Mouse (Mus musculus) intestine, embryonic 16.5 days (tissue): ENCODE measurements around the gene 0610012G03Rik. TPM values are rescaled to one million over a fixed set of nuclear protein-coding genes. Genes with fewer than 3 reads are reported as not detected.

ENCODE experiments used
- ATAC-seq: fragments of 200-750 bp; cut with Nextera tagmentation; 2 replicates; pipeline ENCODE4 v1.8.0; 2017; ENCODE audit warnings: moderate TSS enrichment, moderate library complexity
- H3K27ac ChIP-seq: fragments of 300-500 bp; sonication (generic); 2 replicates; pipeline ENCODE4 v1.5.1; 2014; ENCODE audit warnings: mild to moderate bottlenecking, low read length
- H3K27me3 ChIP-seq: fragments of 300-500 bp; sonication (generic); replicated peaks from 2 replicates; pipeline ENCODE4 v1.6.1; 2014; ENCODE audit warnings: low read length, control low read depth, mixed read lengths; ENCODE audit not compliant: control insufficient read depth, insufficient read depth
- H3K36me3 ChIP-seq: fragments of 300-500 bp; sonication (generic); 2 replicates; pipeline ENCODE4 v1.6.1; 2014; ENCODE audit warnings: low read length, control low read depth; ENCODE audit not compliant: control insufficient read depth, insufficient read depth
- H3K4me1 ChIP-seq: fragments of 300-500 bp; sonication (generic); 2 replicates; pipeline ENCODE4 v1.6.1; 2014; ENCODE audit warnings: low read length, control low read depth, mixed read lengths; ENCODE audit not compliant: control insufficient read depth, insufficient read depth
- H3K4me2 ChIP-seq: fragments of 300-500 bp; sonication (generic); 2 replicates; pipeline ENCODE4 v1.6.1; 2014; ENCODE audit warnings: low read depth, low read length, control low read depth
- H3K4me3 ChIP-seq: fragments of 300-500 bp; sonication (generic); 2 replicates; pipeline ENCODE4 v1.5.1; 2014; ENCODE audit warnings: mild to moderate bottlenecking, low read length
- H3K9ac ChIP-seq: fragments of 300-500 bp; sonication (generic); 2 replicates; pipeline ENCODE4 v1.6.1; 2014; ENCODE audit warnings: low read depth, low read length
- H3K9me3 ChIP-seq: fragments of 300-500 bp; sonication (generic); 2 replicates; pipeline ENCODE4 v1.6.1; 2016; ENCODE audit warnings: low read length, control low read depth; ENCODE audit not compliant: control insufficient read depth
- WGBS: fragments of 180-500 bp; shearing (Covaris S2); extraction: QIAGEN DNeasy Blood & Tissue Kit; methylation state at CpG from one replicate; pipeline ENCODE4 v1.1.7; 2014; 5-methylcytosine and 5-hydroxymethylcytosine counted together
- microRNA-seq: library from miRNA; unstranded; fragments of <30 nt; microRNA quantifications from one replicate; pipeline ENCODE4, GENCODE M21; 2016
- polyA plus RNA-seq: library from polyadenylated mRNA; unstranded; fragments of >200 nt; fragmentation: Nextera tagmentation; extraction: Ambion mirVana; gene quantifications from 2 replicates; pipeline ENCODE4 v1.2.1, GENCODE M21; 2015

0610012G03Rik gene
- polyA plus RNA-seq, 1 experiment from 2014 or later: 140 TPM

DNA sequence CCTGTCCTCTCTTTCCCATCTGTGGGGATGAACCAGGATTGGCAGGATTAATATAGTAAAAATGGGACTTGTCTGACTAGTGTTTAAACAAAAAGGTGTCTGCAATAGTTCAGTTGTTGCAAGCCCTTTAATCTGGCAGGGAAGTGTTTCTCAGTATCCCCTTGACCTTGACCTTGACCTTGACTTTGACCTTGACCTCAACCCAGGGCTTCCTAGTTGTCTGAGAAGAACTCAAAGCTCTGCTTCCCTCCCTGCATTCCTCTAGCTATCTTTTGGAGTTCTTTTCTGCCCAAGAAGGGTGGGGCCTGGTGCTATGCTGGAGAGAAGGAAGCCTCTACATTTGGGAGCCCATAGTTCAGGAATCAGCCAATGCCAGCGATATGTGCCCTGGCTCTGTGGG, 46.4 kb downstream of the 0610012G03Rik start:
- no peak overlapping the region for H3K4me3 ChIP-seq
- WGBS: 70% methylated on average over 1 of the region's 1 CpGs
- H3K36me3 ChIP-seq: no peaks in the 10 kb centered on the region
- H3K27me3 ChIP-seq: no peaks in the 10 kb centered on the region
- no peak overlapping the region for H3K4me2 ChIP-seq
- H3K9me3 ChIP-seq: peaks cover 9% of the 10 kb centered on the region; the same call in 1 of the 2 replicates
- no peak overlapping the region for H3K27ac ChIP-seq
- peaks cover 22% of the 10 kb centered on the region for H3K4me1 ChIP-seq
- ATAC-seq: no peak
- no peak overlapping the region for H3K9ac ChIP-seq

DNA sequence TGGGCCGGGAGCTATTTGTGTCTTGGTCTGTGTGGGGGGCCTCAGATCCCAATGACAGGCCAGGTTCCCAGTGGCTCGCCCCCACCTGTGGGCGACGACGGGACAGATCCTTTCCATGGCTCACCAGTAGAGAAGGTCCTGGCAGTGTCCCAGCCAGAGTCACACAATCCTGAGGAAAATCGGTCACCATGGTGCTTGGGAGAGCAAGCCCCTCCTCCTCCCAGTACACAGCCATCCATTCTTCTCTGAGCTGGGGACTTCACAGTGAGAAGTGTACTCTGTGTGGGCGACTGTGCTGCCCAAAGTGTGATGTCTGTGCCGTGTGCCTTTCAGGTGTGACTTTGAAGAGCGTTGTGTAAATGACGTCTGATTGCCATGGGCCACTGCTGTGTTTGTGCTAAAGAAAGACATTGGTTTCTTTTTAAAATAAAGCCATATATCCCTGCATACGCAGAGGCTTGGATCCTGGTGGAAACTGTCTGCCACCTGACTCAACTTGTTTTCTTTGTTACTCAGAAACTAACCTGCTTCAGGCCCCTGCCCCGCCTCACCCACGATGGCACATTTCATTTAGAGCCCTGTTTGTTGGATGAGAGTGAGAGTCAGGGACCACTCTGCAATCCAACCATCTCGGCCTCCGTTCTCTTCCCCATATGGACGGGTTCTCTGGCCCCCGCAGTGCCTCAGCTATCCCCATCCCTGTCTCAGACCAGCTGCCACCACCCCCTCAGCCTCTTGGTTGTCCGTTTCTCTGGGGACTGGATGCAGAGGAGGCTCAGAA, 49.6 kb downstream of the 0610012G03Rik start:
- 83% methylated on average over 18 of the region's 18 CpGs for WGBS
- H3K27me3 ChIP-seq: no peaks in the 10 kb centered on the region
- H3K4me2 ChIP-seq: no peak overlapping the region
- no peaks in the 10 kb centered on the region for H3K36me3 ChIP-seq
- H3K4me3 ChIP-seq: no peak overlapping the region
- H3K9ac ChIP-seq: no peak overlapping the region
- H3K4me1 ChIP-seq: peaks cover 8% of the 10 kb centered on the region; the same call in 1 of the 2 replicates
- peaks cover 9% of the 10 kb centered on the region; the same call in 1 of the 2 replicates for H3K9me3 ChIP-seq
- no peak overlapping the region for H3K27ac ChIP-seq
- no peak for ATAC-seq

Small RNAs within 50 kb of the gene (microRNA-seq; reads per million reads assigned to microRNA genes)
- gene Gm26269: not detected

Other genes with a start within 250 kb of the 0610012G03Rik start
- 106 and 225 TPM in 2 replicates for gene Meltf, start 69.7 kb downstream of the 0610012G03Rik start, polyA plus RNA-seq
- gene Pigz, start 14.6 kb downstream of the 0610012G03Rik start, polyA plus RNA-seq: 0.40 and 0.70 TPM in 2 replicates
- 63.8 and 72.2 TPM in 2 replicates for gene Ncbp2, start within 50 bp of the 0610012G03Rik start, polyA plus RNA-seq
- gene Senp5, start 54.8 kb upstream of the 0610012G03Rik start, polyA plus RNA-seq: 9.1 and 9.8 TPM in 2 replicates
- 34.5 and 34.6 TPM in 2 replicates for gene Pak2, start 130.8 kb upstream of the 0610012G03Rik start, polyA plus RNA-seq
- gene Pigx, start 151.2 kb upstream of the 0610012G03Rik start, polyA plus RNA-seq: 108 and 109 TPM in 2 replicates
- gene Cep19, start 151.3 kb upstream of the 0610012G03Rik start, polyA plus RNA-seq: 26.1 and 29.3 TPM in 2 replicates
- gene Nrros, start 217.1 kb upstream of the 0610012G03Rik start, polyA plus RNA-seq: 13.1 and 13.3 TPM in 2 replicates
- gene Bex6, start 231.3 kb upstream of the 0610012G03Rik start, polyA plus RNA-seq: not detected in 2 replicates